Mouse (Mus musculus): ENCODE measurements at regions not wholly inside any gene's neighbourhood (a gene's known extent, or its start where the extent isn't known, plus 50 kb on each side); places are given as distances from the start of the nearest gene placed in this dataset.
A peak's percentile ranks its signal among the peaks of the same experiment; 100 is the strongest.

DNA sequence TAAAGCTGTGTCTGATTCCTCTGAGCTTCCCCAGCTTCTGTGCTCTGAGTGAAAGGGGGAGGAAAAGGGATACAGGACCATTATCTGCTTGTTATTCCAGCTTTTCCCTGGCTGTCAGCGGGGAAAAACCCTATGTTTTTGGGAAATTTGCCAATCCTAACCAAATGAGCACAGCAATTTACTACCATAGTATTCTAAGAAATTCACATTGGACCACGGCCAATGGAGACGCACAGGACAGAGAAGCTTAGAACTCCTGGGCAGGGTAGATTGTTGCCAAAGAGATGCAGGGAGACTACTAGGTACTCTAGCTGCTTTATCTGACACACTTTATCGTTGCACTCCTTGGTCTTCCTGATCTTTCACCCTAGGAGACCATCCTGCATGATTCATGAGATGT, 303.2 kb downstream of the Olfm3 start:
- Histone ChIP-seq H3K9me3 (replicated peaks; ENCODE audit: control insufficient read depth, low read length) (no peaks in the 10 kb centered on the region), H3K4me1 (ENCODE audit: control insufficient read depth, insufficient read depth) (no peaks in the 10 kb centered on the region), H3K36me3 (replicated peaks; ENCODE audit: control insufficient read depth, insufficient read depth, low read length) (no peaks in the 10 kb centered on the region), H3K9ac (replicated peaks; ENCODE audit: low read depth, low read length) (no peak overlapping the region), H3K27ac (ENCODE audit: low read depth) (no peak overlapping the region), H3K27me3 (ENCODE audit: control insufficient read depth, insufficient read depth, low read length) (no peaks in the 10 kb centered on the region), H3K4me3 (ENCODE audit: low read depth, low read length) (no peak overlapping the region), H3K4me2 (ENCODE audit: low read depth, low read length) (no peak overlapping the region)
- 47% methylated on average over 4 of the region's 4 CpGs for WGBS
- DNase-seq (ENCODE audit: low spot score), result peak; percentile 7
- no peak for ATAC-seq (ENCODE audit: insufficient read depth, low read depth)
- no peak for TF ChIP-seq CTCF (IDR thresholded peaks at IDR 0.05; ENCODE audit: low read depth)
- TF ChIP-seq EP300 (IDR thresholded peaks at IDR 0.05; ENCODE audit: low read depth), result no peak

DNA sequence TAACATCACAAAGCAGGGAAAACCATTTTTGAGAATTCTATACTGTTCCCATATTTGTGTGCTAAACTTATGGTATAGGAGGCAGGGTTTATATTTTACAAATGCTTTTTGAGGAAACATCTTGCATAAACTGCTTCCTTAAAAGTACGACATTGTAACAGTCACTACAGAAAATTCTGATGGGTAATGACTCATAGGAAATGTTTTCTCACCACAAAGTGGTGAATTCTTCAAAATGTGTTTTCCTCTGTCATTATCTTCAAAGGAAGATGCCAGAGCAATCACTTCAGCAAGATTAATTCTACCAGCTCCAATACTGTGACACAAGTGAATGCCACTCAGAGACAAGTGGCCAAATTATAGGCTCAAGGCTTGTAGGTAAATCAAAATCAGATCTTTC, 308.0 kb downstream of the Olfm3 start:
- no peaks in the 10 kb centered on the region for H3K4me1 ChIP-seq (ENCODE audit: control insufficient read depth, insufficient read depth)

DNA sequence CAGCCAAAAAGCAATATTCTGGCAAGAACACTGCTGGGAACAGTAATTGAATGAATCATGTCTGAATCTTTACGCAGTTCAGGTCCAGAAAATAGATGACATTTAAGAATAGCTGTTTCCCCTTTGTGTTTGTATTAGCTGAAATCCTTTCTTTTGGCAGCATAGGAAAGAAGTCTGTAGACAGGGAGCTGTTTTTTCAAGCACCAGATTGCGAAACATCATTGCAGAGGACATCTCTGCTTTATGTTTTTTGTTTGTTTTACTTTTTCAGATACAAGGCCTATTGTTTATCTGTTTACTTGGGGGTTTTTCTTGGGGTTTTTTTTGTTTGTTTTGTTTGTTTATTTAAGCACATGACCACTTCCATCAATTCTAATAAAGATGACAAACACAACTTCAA, 309.6 kb downstream of the Olfm3 start:
- Histone ChIP-seq H3K9me3 (replicated peaks; ENCODE audit: control insufficient read depth, low read length) (no peaks in the 10 kb centered on the region), H3K27me3 (ENCODE audit: control insufficient read depth, insufficient read depth, low read length) (no peaks in the 10 kb centered on the region), H3K9ac (replicated peaks; ENCODE audit: low read depth, low read length) (no peak overlapping the region), H3K4me2 (ENCODE audit: low read depth, low read length) (no peak overlapping the region), H3K4me3 (ENCODE audit: low read depth, low read length) (no peak overlapping the region), H3K4me1 (ENCODE audit: control insufficient read depth, insufficient read depth) (no peaks in the 10 kb centered on the region), H3K27ac (ENCODE audit: low read depth) (no peak overlapping the region), H3K36me3 (replicated peaks; ENCODE audit: control insufficient read depth, insufficient read depth, low read length) (no peaks in the 10 kb centered on the region)
- ATAC-seq (ENCODE audit: insufficient read depth, low read depth), result no peak
- WGBS, result 50% methylated on average over 2 of the region's 2 CpGs
- TF ChIP-seq CTCF (IDR thresholded peaks at IDR 0.05; ENCODE audit: low read depth) (no peak), EP300 (IDR thresholded peaks at IDR 0.05; ENCODE audit: low read depth) (no peak)
- DNase-seq (ENCODE audit: low spot score), result peak; percentile 9

More for the DNA sequence above, 308.0 kb downstream of the Olfm3 start:
- no peak overlapping the region for H3K4me2 ChIP-seq (ENCODE audit: low read depth, low read length)
- 55% methylated on average over 1 of the region's 1 CpGs for WGBS
- no peak overlapping the region for H3K9ac ChIP-seq (replicated peaks; ENCODE audit: low read depth, low read length)
- no peak for DNase-seq (ENCODE audit: low spot score)
- no peaks in the 10 kb centered on the region for H3K27me3 ChIP-seq (ENCODE audit: control insufficient read depth, insufficient read depth, low read length)
- no peak overlapping the region for H3K27ac ChIP-seq (ENCODE audit: low read depth)
- ATAC-seq (ENCODE audit: insufficient read depth, low read depth), result no peak
- no peak for TF ChIP-seq CTCF (IDR thresholded peaks at IDR 0.05; ENCODE audit: low read depth)
- TF ChIP-seq EP300 (IDR thresholded peaks at IDR 0.05; ENCODE audit: low read depth), result no peak
- H3K4me3 ChIP-seq (ENCODE audit: low read depth, low read length), result no peak overlapping the region
- H3K36me3 ChIP-seq (replicated peaks; ENCODE audit: control insufficient read depth, insufficient read depth, low read length), result no peaks in the 10 kb centered on the region
- H3K9me3 ChIP-seq (replicated peaks; ENCODE audit: control insufficient read depth, low read length), result no peaks in the 10 kb centered on the region

DNA sequence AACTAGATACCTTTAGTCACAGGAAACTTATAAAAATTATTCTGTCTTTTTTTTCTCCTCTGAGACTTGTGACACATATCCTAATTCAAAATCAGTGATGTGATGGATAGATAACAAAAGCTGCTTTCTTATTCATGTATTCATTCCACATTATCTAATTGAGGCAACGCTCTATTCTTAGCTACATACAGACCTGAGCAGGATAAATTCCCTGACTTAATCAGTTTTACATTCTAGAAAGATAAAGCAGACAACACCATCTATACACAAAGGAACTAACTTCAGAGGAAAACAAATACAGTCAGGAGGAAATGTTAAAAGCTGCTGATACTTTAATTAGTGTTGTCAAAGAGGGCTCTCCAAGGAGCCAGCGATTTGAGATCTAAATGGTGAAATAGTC, 336.6 kb downstream of the Olfm3 start:
- no peaks in the 10 kb centered on the region for H3K36me3 ChIP-seq (replicated peaks; ENCODE audit: control insufficient read depth, insufficient read depth, low read length)
- H3K27ac ChIP-seq (ENCODE audit: low read depth), result no peak overlapping the region
- no peaks in the 10 kb centered on the region for H3K4me1 ChIP-seq (ENCODE audit: control insufficient read depth, insufficient read depth)
- WGBS, result 47% methylated on average over 2 of the region's 2 CpGs
- no peak for DNase-seq (ENCODE audit: low spot score)
- no peaks in the 10 kb centered on the region for H3K9me3 ChIP-seq (replicated peaks; ENCODE audit: control insufficient read depth, low read length)
- TF ChIP-seq EP300 (IDR thresholded peaks at IDR 0.05; ENCODE audit: low read depth) (no peak), CTCF (IDR thresholded peaks at IDR 0.05; ENCODE audit: low read depth) (no peak)
- H3K27me3 ChIP-seq (ENCODE audit: control insufficient read depth, insufficient read depth, low read length), result no peaks in the 10 kb centered on the region
- no peak overlapping the region for H3K4me2 ChIP-seq (ENCODE audit: low read depth, low read length)
- no peak for ATAC-seq (ENCODE audit: insufficient read depth, low read depth)
- H3K4me3 ChIP-seq (ENCODE audit: low read depth, low read length), result no peak overlapping the region
- no peak overlapping the region for H3K9ac ChIP-seq (replicated peaks; ENCODE audit: low read depth, low read length)

DNA sequence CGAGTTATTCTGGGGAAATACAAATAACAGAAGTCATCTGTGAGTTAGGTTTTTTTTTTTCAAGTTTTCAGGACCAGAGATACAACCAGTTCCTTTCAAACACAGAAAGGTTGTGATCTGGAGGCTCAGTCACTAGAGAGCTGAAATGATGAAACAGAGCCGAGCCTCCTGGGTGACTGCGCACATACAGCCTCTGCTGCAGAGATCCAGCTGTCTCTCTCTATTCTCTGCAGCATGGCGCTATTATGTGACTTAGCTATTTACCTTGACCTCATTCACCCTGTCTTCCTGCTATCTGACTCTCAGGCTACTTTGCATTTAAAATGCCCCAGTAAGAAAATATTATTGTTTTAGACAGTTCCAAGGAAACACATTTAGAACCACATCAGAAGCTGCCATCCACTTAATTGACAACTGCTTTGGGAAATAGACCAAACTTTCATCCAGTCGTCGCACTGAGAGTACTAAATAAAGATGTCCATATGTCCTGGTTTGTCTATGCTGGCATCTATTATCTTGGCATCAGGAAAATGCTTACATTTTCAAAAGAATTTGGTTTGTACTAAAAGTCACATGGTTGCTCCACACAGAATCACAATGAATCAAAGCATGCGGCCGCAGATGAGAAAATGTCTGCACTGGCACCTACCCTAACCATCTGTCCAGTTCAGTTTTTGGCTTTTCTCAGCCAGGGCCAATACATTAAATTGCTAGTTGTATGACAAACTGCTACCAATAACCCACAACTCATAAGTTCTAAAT, 348.9 kb downstream of the Olfm3 start:
- ATAC-seq (ENCODE audit: insufficient read depth, low read depth) (no peak), DNase-seq (ENCODE audit: low spot score) (no peak)
- Histone ChIP-seq H3K27me3 (ENCODE audit: control insufficient read depth, insufficient read depth, low read length) (no peaks in the 10 kb centered on the region), H3K9ac (replicated peaks; ENCODE audit: low read depth, low read length) (no peak overlapping the region), H3K9me3 (replicated peaks; ENCODE audit: control insufficient read depth, low read length) (no peaks in the 10 kb centered on the region), H3K4me3 (ENCODE audit: low read depth, low read length) (no peak overlapping the region), H3K36me3 (replicated peaks; ENCODE audit: control insufficient read depth, insufficient read depth, low read length) (no peaks in the 10 kb centered on the region), H3K4me1 (ENCODE audit: control insufficient read depth, insufficient read depth) (no peaks in the 10 kb centered on the region), H3K27ac (ENCODE audit: low read depth) (no peak overlapping the region), H3K4me2 (ENCODE audit: low read depth, low read length) (no peak overlapping the region)
- no peak for TF ChIP-seq CTCF (IDR thresholded peaks at IDR 0.05; ENCODE audit: low read depth)
- TF ChIP-seq EP300 (IDR thresholded peaks at IDR 0.05; ENCODE audit: low read depth), result no peak
- 74% methylated on average over 8 of the region's 8 CpGs for WGBS

DNA sequence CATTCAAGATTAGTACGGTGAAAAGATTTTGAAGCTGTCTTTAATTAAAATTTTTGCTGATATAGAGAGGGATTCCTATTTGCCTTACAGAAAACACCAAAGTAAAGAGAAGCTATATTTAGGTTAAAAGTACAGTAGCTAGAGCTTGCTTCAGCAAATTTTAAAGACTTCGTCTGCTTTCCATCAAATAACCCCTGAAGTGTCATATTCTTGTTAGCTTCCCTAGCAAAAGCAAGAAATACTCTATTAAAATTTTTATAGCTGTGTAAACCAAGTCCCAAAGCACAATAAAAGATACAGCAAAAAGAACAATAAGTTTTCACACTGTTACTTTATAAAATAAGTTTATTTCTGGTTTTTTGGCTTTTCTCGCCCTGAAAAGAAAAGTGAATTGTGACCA, 372.3 kb downstream of the Olfm3 start:
- 69% methylated on average over 3 of the region's 3 CpGs for WGBS
- Histone ChIP-seq H3K27ac (ENCODE audit: low read depth) (no peak overlapping the region), H3K9ac (replicated peaks; ENCODE audit: low read depth, low read length) (no peak overlapping the region), H3K4me2 (ENCODE audit: low read depth, low read length) (no peak overlapping the region), H3K36me3 (replicated peaks; ENCODE audit: control insufficient read depth, insufficient read depth, low read length) (no peaks in the 10 kb centered on the region), H3K9me3 (replicated peaks; ENCODE audit: control insufficient read depth, low read length) (no peaks in the 10 kb centered on the region), H3K4me1 (ENCODE audit: control insufficient read depth, insufficient read depth) (no peaks in the 10 kb centered on the region), H3K4me3 (ENCODE audit: low read depth, low read length) (no peak overlapping the region), H3K27me3 (ENCODE audit: control insufficient read depth, insufficient read depth, low read length) (no peaks in the 10 kb centered on the region)
- TF ChIP-seq EP300 (IDR thresholded peaks at IDR 0.05; ENCODE audit: low read depth) (no peak), CTCF (IDR thresholded peaks at IDR 0.05; ENCODE audit: low read depth) (no peak)
- no peak for DNase-seq (ENCODE audit: low spot score)
- ATAC-seq (ENCODE audit: insufficient read depth, low read depth), result no peak

Measured in heart, postnatal 0 days (tissue).